Mouse (Mus musculus) left cerebral cortex, postnatal 10 days (tissue): ENCODE data around the gene Gm14322. TPM values are rescaled to one million over a fixed set of nuclear protein-coding genes. Genes with fewer than 3 reads are reported as not detected.
A peak's percentile ranks its signal among the peaks of the same experiment; 100 is the strongest.
"Not testable (repeated sequence)": the region's sequence is repeated elsewhere in the genome, so short reads cannot be mapped to it uniquely, and the experiment has no call there.

ENCODE experiments used
- DNase-seq, 2 experiments: peaks; one replicate each; pipeline ENCODE4 v3.0.0; 2021 to 2022; ENCODE audit warnings: low spot score in 2 of 2, mixed read lengths in 1 of 2; ENCODE audit errors: extremely low spot score in 1 of 2
- intact Hi-C: fragments of 180-260 bp; cut with DNase I; formaldehyde crosslinking; loops from one replicate; pipeline ENCODE4 v1.15.1; 2025
- total RNA-seq, 2 experiments: library from RNA; stranded (reverse); gene quantifications; 2 replicates each; pipeline ENCODE4 v1.2.3; 2021

Gm14322 gene
- total RNA-seq: 10 to 100 TPM; 23.2 to 26.3 TPM

DNA sequence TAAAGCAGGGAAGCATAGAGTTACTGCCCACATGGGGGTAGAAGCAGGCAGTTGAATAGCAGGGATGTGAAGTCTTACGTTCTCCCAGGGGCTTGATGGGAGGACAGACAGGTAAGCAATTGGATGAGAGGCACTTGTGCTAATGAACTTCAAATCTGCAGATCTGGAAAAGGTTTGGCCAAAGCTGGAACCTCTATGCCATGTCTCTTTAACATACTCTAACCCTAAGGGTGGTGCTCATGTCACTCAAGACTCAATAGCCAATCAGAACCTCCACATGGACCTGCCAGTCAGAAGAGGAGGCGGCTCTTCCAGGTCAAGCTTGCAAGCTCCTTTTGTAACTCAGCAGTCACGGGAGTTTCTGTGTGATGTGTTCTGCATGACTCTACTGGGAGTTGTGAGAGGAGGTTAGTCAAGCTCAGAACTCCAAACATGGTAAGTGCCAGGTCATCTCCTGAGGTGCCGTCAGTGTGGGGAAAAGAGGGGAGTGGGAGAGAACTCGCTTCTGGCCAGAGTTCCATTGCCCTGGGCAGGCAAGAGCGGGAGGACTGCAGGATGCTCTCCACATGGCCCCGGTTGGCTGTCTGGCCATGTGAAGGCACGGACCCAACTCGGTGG, at the start of gene Gm14322:
TSS of gene Gm14322 (plus strand) at position 348 of the 618 bp plus-strand sequence.
- DNase-seq: peak; percentile 18 to 55
- intact Hi-C loops: not testable (repeated sequence)

DNA sequence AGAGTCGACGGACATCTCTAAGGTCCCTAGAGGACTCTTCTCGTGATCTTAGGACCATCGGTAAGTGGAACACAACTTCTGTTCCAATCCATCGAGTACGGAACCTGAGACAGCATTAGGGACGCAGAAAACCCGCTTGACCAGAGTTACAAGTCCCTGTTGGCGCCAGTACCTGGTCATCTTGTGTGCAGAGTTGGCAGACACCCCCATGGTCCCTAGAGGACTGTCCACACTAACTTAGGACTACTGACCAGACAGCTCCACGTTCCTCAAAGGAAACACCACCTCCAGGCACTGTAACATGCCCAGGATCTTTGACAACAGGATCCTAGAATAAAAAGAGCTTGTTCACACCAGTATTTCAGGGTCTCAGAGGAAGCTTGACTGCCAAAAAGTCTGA, 17.6 kb upstream of the Gm14322 start:
- intact Hi-C loops: not testable (repeated sequence)
- peak in 1 of 2 experiments; percentile 13 for DNase-seq

DNA sequence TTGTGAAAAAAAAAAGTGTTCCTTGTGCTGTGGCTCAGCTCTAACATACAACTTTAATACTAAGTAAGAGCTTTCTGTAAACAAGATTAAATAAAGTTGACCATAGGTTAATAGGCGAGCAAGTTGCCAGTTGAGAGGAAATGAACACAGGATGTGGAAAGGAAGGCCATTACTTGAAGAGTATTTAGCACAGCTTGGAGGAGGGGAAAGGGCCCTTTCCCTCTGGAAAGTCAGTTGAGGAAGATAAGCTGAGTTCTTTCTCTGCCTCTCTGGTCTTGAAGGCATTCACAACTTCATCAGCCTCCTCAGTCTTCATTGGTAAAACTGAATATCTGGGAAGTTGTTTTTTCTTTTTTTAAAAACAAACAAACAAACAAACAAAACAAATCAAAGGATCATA, 28.3 kb downstream of the Gm14322 start:
- intact Hi-C loops: not testable (repeated sequence)

DNA sequence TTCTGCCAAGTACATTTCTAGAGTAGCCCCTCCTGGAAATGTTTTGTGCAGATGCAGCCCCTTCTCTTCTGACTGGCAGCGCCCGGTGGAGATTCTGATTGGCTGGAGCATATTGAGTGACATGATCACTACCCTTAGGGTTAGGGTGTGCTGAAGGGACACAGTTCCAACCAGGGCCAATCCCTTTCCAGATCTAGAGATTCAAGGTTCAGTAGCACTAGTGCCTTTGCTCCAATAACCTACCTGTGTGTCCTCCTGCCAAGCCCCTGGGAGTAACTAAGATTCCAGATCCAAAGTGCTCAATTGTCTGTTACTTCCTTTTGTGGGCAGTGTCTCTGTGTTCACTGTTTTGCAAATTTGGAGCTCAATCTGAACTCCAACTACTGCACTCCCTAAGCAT, 47.1 kb downstream of the Gm14322 start:
- intact Hi-C loops, DNase-seq: not testable (repeated sequence)

More for the DNA sequence above, 28.3 kb downstream of the Gm14322 start:
- not testable (repeated sequence) for DNase-seq

Other genes with a start within 250 kb of the Gm14322 start
- gene Gm14406, start 181.1 kb upstream of the Gm14322 start, total RNA-seq: under 1 TPM in 1 of 2 experiments, not detected in 1; 0.28 TPM
- gene Gm14325, start 81.0 kb downstream of the Gm14322 start, total RNA-seq: 100 to 1,000 TPM; 134 to 139 TPM
- 1 to 10 TPM; 6.2 TPM for gene Gm14327, start 137.8 kb downstream of the Gm14322 start, total RNA-seq
- gene Zfp972, start 166.3 kb downstream of the Gm14322 start, total RNA-seq: 1 to 10 TPM in 1 of 2 experiments, not detected in 1; 1.4 TPM
- 10 to 100 TPM; 44.1 to 54.4 TPM for gene Gm14326, start 198.0 kb downstream of the Gm14322 start, total RNA-seq